Mouse (Mus musculus) MEL (cell line): Measurements from ENCODE around the gene Faap100. TPM values are rescaled to one million over a fixed set of nuclear protein-coding genes. Genes with fewer than 3 reads are reported as not detected.

ENCODE experiments used
- DNase-seq: peaks from one replicate; pipeline ENCODE4 v3.0.0; 2011; ENCODE audit warnings: low read depth, low spot score
- H3K27ac ChIP-seq: 2 replicates; pipeline ENCODE4 v1.5.1; 2012; ENCODE audit warnings: low read depth, mild to moderate bottlenecking, control low read depth, low read length, moderate library complexity; ENCODE audit not compliant: control insufficient read depth
- H3K27me3 ChIP-seq, 2 experiments: fragments of 150-350 bp in 1 of 2; sonication (generic) in 1 of 2; 2 replicates each; pipeline ENCODE4 v1.6.1; 2012; ENCODE audit warnings: low read length in 2 of 2, mild to moderate bottlenecking in 2 of 2, improper control_type of control experiment in 1 of 2, moderate library complexity in 1 of 2; ENCODE audit not compliant: insufficient read depth in 2 of 2, control insufficient read depth in 1 of 2
- H3K36me3 ChIP-seq, 2 experiments: 2 replicates each; pipeline ENCODE4 v1.6.1; 2012 to 2014; ENCODE audit warnings: low read length in 2 of 2, improper control_type of control experiment in 1 of 2, inconsistent platforms in 1 of 2, mild to moderate bottlenecking in 1 of 2; ENCODE audit not compliant: insufficient read depth in 2 of 2, control insufficient read depth in 1 of 2
- H3K4me1 ChIP-seq, 2 experiments: fragments of 150-350 bp in 1 of 2; sonication (generic) in 1 of 2; 2 replicates each; pipeline ENCODE4 v1.6.1; 2012; ENCODE audit warnings: low read length in 2 of 2, improper control_type of control experiment in 1 of 2, mild to moderate bottlenecking in 1 of 2; ENCODE audit not compliant: insufficient read depth in 2 of 2, control insufficient read depth in 1 of 2
- H3K4me3 ChIP-seq, 2 experiments: fragments of 150-350 bp in 1 of 2; sonication (generic) in 1 of 2; 2 replicates each; pipeline ENCODE4 v1.5.1; 2012; ENCODE audit warnings: low read depth in 2 of 2, low read length in 2 of 2, mild to moderate bottlenecking in 2 of 2, moderate library complexity in 2 of 2, control low read depth in 1 of 2, improper control_type of control experiment in 1 of 2; ENCODE audit not compliant: control insufficient read depth in 1 of 2, insufficient read depth in 1 of 2
- H3K79me2 ChIP-seq: 2 replicates; pipeline ENCODE4 v1.6.1; 2012; ENCODE audit warnings: mild to moderate bottlenecking, low read length, moderate library complexity; ENCODE audit not compliant: control insufficient read depth, poor library complexity, insufficient read depth
- H3K9ac ChIP-seq: 2 replicates; pipeline ENCODE4 v1.6.1; 2012; ENCODE audit warnings: low read depth, mild to moderate bottlenecking, control low read depth, low read length, moderate library complexity; ENCODE audit not compliant: control insufficient read depth, poor library complexity, severe bottlenecking
- H3K9me3 ChIP-seq: fragments of 150-350 bp; sonication (generic); replicated peaks from 2 replicates; pipeline ENCODE4 v1.6.1; 2012; ENCODE audit warnings: mild to moderate bottlenecking, low read length, improper control_type of control experiment, moderate library complexity; ENCODE audit not compliant: insufficient read depth
- BHLHE40 ChIP-seq: IDR thresholded peaks from 2 replicates; pipeline ENCODE4 v1.6.1; 2012; ENCODE audit warnings: low read depth, mild to moderate bottlenecking, inconsistent platforms, low read length, improper control_type of control experiment, borderline replicate concordance
- CHD1 ChIP-seq: IDR thresholded peaks from 2 replicates; pipeline ENCODE4 v1.6.1; 2012; ENCODE audit warnings: low read depth, mild to moderate bottlenecking, inconsistent platforms, low read length, improper control_type of control experiment
- CHD2 ChIP-seq: IDR thresholded peaks from 2 replicates; pipeline ENCODE4 v1.6.1; 2011; ENCODE audit warnings: low read length, improper control_type of control experiment
- CTCF ChIP-seq, 3 experiments: IDR thresholded peaks in 2 of 3; conservative IDR thresholded peaks in 1 of 3; 2 replicates each; pipeline ENCODE4 v1.5.1; 2011 to 2012; ENCODE audit warnings: low read length in 3 of 3, low read depth in 2 of 3, mild to moderate bottlenecking in 2 of 3, improper control_type of control experiment in 1 of 3, inconsistent platforms in 1 of 3, mixed read lengths in 1 of 3, moderate library complexity in 1 of 3; ENCODE audit not compliant: control insufficient read depth in 1 of 3, insufficient read depth in 1 of 3, poor library complexity in 1 of 3, severe bottlenecking in 1 of 3
- E2F4 ChIP-seq: IDR thresholded peaks from 2 replicates; pipeline ENCODE4 v1.6.1; 2011; ENCODE audit warnings: low read depth, low read length, improper control_type of control experiment, borderline replicate concordance
- ELF1 ChIP-seq: IDR thresholded peaks from 2 replicates; pipeline ENCODE4 v1.6.1; 2014; ENCODE audit warnings: low read depth, mild to moderate bottlenecking, inconsistent platforms, low read length, improper control_type of control experiment, moderate library complexity
- EP300 ChIP-seq, 2 experiments: IDR thresholded peaks; 2 replicates each; pipeline ENCODE4 v1.6.1; 2011; ENCODE audit warnings: improper control_type of control experiment in 2 of 2, low read length in 2 of 2, low read depth in 1 of 2, mild to moderate bottlenecking in 1 of 2
- ETS1 ChIP-seq: IDR thresholded peaks from 2 replicates; pipeline ENCODE4 v1.6.1; 2012; ENCODE audit warnings: low read depth, mild to moderate bottlenecking, inconsistent platforms, low read length, improper control_type of control experiment, moderate library complexity
- GABPA ChIP-seq: IDR thresholded peaks from 2 replicates; pipeline ENCODE4 v1.6.1; 2012; ENCODE audit warnings: low read depth, mild to moderate bottlenecking, inconsistent platforms, low read length, improper control_type of control experiment, moderate library complexity
- HCFC1 ChIP-seq: IDR thresholded peaks from 2 replicates; pipeline ENCODE4 v1.6.1; 2012; ENCODE audit warnings: low read depth, mild to moderate bottlenecking, inconsistent platforms, low read length, improper control_type of control experiment, moderate library complexity
- KAT2A ChIP-seq: conservative IDR thresholded peaks from 2 replicates; pipeline ENCODE4 v1.6.1; 2012; ENCODE audit warnings: low read depth, low read length, improper control_type of control experiment, inconsistent platforms
- MAFK ChIP-seq: IDR thresholded peaks from 2 replicates; pipeline ENCODE4 v1.6.1; 2011; ENCODE audit warnings: low read depth, mild to moderate bottlenecking, low read length, improper control_type of control experiment, borderline replicate concordance
- MAX ChIP-seq: IDR thresholded peaks from 2 replicates; pipeline ENCODE4 v1.6.1; 2011; ENCODE audit warnings: low read length, improper control_type of control experiment
- MAZ ChIP-seq: IDR thresholded peaks from 2 replicates; pipeline ENCODE4 v1.6.1; 2012; ENCODE audit warnings: low read depth, mild to moderate bottlenecking, inconsistent platforms, low read length, improper control_type of control experiment
- MEF2A ChIP-seq: IDR thresholded peaks from 2 replicates; pipeline ENCODE4 v1.6.1; 2014; ENCODE audit warnings: low read depth, mild to moderate bottlenecking, inconsistent platforms, low read length, improper control_type of control experiment; ENCODE audit not compliant: poor library complexity, insufficient replicate concordance, severe bottlenecking; ENCODE audit errors: extremely low read depth
- MXI1 ChIP-seq: IDR thresholded peaks from 2 replicates; pipeline ENCODE4 v1.6.1; 2011; ENCODE audit warnings: mild to moderate bottlenecking, low read depth, low read length, improper control_type of control experiment
- MYB ChIP-seq: IDR thresholded peaks from 2 replicates; pipeline ENCODE4 v1.6.1; 2011; ENCODE audit warnings: mild to moderate bottlenecking, low read depth, low read length, improper control_type of control experiment
- MYC ChIP-seq: IDR thresholded peaks from 2 replicates; pipeline ENCODE4 v1.6.1; 2011; ENCODE audit warnings: low read depth, mild to moderate bottlenecking, low read length, improper control_type of control experiment, moderate library complexity
- NELFE ChIP-seq: IDR thresholded peaks from 2 replicates; pipeline ENCODE4 v1.6.1; 2011; ENCODE audit warnings: low read depth, low read length, improper control_type of control experiment
- NRF1 ChIP-seq: IDR thresholded peaks from 2 replicates; pipeline ENCODE4 v1.6.1; 2014; ENCODE audit warnings: low read depth, mild to moderate bottlenecking, inconsistent platforms, low read length, improper control_type of control experiment, moderate library complexity; ENCODE audit not compliant: poor library complexity, insufficient read depth, severe bottlenecking
- POLR2AphosphoS2 ChIP-seq: IDR thresholded peaks from 2 replicates; pipeline ENCODE4 v1.6.1; 2011; ENCODE audit warnings: low read length, improper control_type of control experiment
- POLR2AphosphoS5 ChIP-seq: IDR thresholded peaks from 2 replicates; pipeline ENCODE4 v1.6.1; 2012; ENCODE audit warnings: low read depth, borderline replicate concordance, mild to moderate bottlenecking, inconsistent platforms, low read length, moderate library complexity, mixed read lengths
- RAD21 ChIP-seq: IDR thresholded peaks from 2 replicates; pipeline ENCODE4 v1.6.1; 2011; ENCODE audit warnings: mild to moderate bottlenecking, low read depth, low read length, improper control_type of control experiment
- RCOR1 ChIP-seq: IDR thresholded peaks from 2 replicates; pipeline ENCODE4 v1.6.1; 2012; ENCODE audit warnings: low read depth, mild to moderate bottlenecking, inconsistent platforms, low read length, improper control_type of control experiment
- SIN3A ChIP-seq: IDR thresholded peaks from 2 replicates; pipeline ENCODE4 v1.6.1; 2012; ENCODE audit warnings: low read length, improper control_type of control experiment, inconsistent platforms
- SMC3 ChIP-seq: IDR thresholded peaks from 2 replicates; pipeline ENCODE4 v1.6.1; 2011; ENCODE audit warnings: low read depth, low read length, improper control_type of control experiment
- TBP ChIP-seq: IDR thresholded peaks from 2 replicates; pipeline ENCODE4 v1.8.0; 2011; ENCODE audit warnings: low read depth, low read length, improper control_type of control experiment
- TCF12 ChIP-seq: IDR thresholded peaks from 2 replicates; pipeline ENCODE4 v1.6.1; 2014; ENCODE audit warnings: low read depth, mild to moderate bottlenecking, inconsistent platforms, low read length, improper control_type of control experiment, moderate library complexity
- UBTF ChIP-seq: IDR thresholded peaks from 2 replicates; pipeline ENCODE4 v1.6.1; 2012; ENCODE audit warnings: low read depth, mild to moderate bottlenecking, inconsistent platforms, low read length, improper control_type of control experiment, moderate library complexity, borderline replicate concordance; ENCODE audit not compliant: insufficient read depth
- USF1 ChIP-seq: IDR thresholded peaks from 2 replicates; pipeline ENCODE4 v1.6.1; 2014; ENCODE audit warnings: low read depth, mild to moderate bottlenecking, inconsistent platforms, low read length, improper control_type of control experiment, moderate library complexity
- USF2 ChIP-seq, 2 experiments: IDR thresholded peaks; 2 replicates each; pipeline ENCODE4 v1.6.1; 2011 to 2012; ENCODE audit warnings: improper control_type of control experiment in 2 of 2, low read length in 2 of 2, borderline replicate concordance in 1 of 2, inconsistent platforms in 1 of 2, low read depth in 1 of 2, mild to moderate bottlenecking in 1 of 2; ENCODE audit not compliant: insufficient read depth in 1 of 2
- ZC3H11A ChIP-seq: IDR thresholded peaks from 2 replicates; pipeline ENCODE4 v1.6.1; 2012; ENCODE audit warnings: low read depth, mild to moderate bottlenecking, inconsistent platforms, low read length, improper control_type of control experiment
- ZMIZ1 ChIP-seq: IDR thresholded peaks from 2 replicates; pipeline ENCODE4 v1.6.1; 2012; ENCODE audit warnings: low read depth, mild to moderate bottlenecking, inconsistent platforms, low read length, improper control_type of control experiment, moderate library complexity
- ZNF384 ChIP-seq: IDR thresholded peaks from 2 replicates; pipeline ENCODE4 v1.6.1; 2012; ENCODE audit warnings: low read depth, mild to moderate bottlenecking, inconsistent platforms, low read length, improper control_type of control experiment
- polyA plus RNA-seq, 2 experiments: library from polyadenylated mRNA; stranded (reverse) in 1 of 2; unstranded in 1 of 2; fragments of >175 nt in 1 of 2; fragments of >200 nt in 1 of 2; gene quantifications; 2 replicates each; pipeline versions ENCODE4 v1.2.1 to v1.2.4; 2012; ENCODE audit warnings: low replicate concordance in 2 of 2, low read depth in 1 of 2; ENCODE audit not compliant: insufficient read length in 2 of 2, insufficient read depth in 1 of 2, missing spikeins in 1 of 2
- total RNA-seq: library from RNA; depleted of rRNA; stranded (reverse); fragments of 300-350 nt; gene quantifications from 2 replicates; pipeline ENCODE4 v1.2.3, GENCODE M21; 2012

Faap100 gene
- total and polyA plus RNA-seq, 3 experiments, result 27.1 to 45.7 TPM; not detected in 1

- TF ChIP-seq ZNF384 (peak; percentile 82), ETS1 (peak; percentile 88), MEF2A (no peak)
Observed at GRCm38 (mm10) chr11:120405867-120406266, 27.3 kb upstream of the Faap100 start (continued).

DNA sequence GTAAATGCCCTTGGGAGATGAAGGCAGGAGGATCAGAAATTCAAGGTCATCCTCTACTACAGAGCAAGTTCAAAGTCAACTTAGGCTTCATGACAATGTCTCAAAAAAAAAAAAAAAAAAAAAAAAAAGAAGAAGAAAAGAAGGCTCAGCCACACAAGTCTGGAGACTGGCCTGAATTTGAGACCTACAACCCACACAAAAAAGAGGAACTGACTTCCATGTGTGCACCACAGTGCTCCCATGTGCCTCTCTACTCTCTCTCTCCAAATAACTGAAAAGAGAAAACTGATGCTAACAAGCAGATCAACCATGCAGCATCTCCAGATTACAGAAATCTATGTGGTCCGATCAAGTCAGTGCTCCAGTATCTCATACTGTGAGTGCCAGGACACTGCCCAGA is 26.2 kb upstream of the Faap100 start:
- no peaks in the 10 kb centered on the region for H3K9me3 ChIP-seq
- H3K4me3 ChIP-seq, result no peak overlapping the region
- no peaks in the 10 kb centered on the region; the same call in none of the 2 replicates for H3K79me2 ChIP-seq
- peak overlapping the region; percentile 28 for H3K9ac ChIP-seq
- H3K27me3 ChIP-seq, result no peaks in the 10 kb centered on the region
- peak; percentile 93 for DNase-seq
- H3K27ac ChIP-seq, result peak overlapping the region; percentile 88
- H3K36me3 ChIP-seq, result peaks cover 33 to 46% of the 10 kb centered on the region in 2 experiments
- peaks cover 27 to 36% of the 10 kb centered on the region in 2 experiments for H3K4me1 ChIP-seq
- TF ChIP-seq SMC3, result no peak
- no peak for TF ChIP-seq KAT2A
- TF ChIP-seq BHLHE40, result no peak; the same call in 1 of the 2 replicates
- no peak for TF ChIP-seq MEF2A
- no peak for TF ChIP-seq CTCF (IDR thresholded peaks at IDR 0.05 in 2 of 3, conservative IDR thresholded peaks at IDR 0.05 in 1 of 3; ENCODE audit: control insufficient read depth in 1 of 3, insufficient read depth in 1 of 3, low read depth in 2 of 3, low read length in 3 of 3, poor library complexity in 1 of 3, severe bottlenecking in 1 of 3)
- TF ChIP-seq MXI1, result peak; percentile 98
- TF ChIP-seq MYB, result peak; percentile 63; the same call in 1 of the 2 replicates
- TF ChIP-seq POLR2AphosphoS5, result no peak
- peak; percentile 45; the same call in 1 of the 2 replicates for TF ChIP-seq HCFC1
- TF ChIP-seq CHD1, result no peak
- no peak for TF ChIP-seq NRF1
- TF ChIP-seq ZMIZ1, result no peak
- TF ChIP-seq GABPA, result no peak
- peak; percentile 52; the same call in 1 of the 2 replicates for TF ChIP-seq TBP
- TF ChIP-seq CHD2, result no peak
- TF ChIP-seq RAD21, result no peak
- peak; percentile 100 for TF ChIP-seq MYC
- peak; percentile 81 for TF ChIP-seq EP300 (IDR thresholded peaks at IDR 0.05; ENCODE audit: low read depth in 1 of 2, low read length in 2 of 2)
- TF ChIP-seq NELFE, result no peak
- TF ChIP-seq SIN3A, result peak; percentile 96
- no peak for TF ChIP-seq MAZ
- no peak for TF ChIP-seq UBTF
- TF ChIP-seq ZC3H11A, result no peak
- peak; percentile 19; the same call in 1 of the 2 replicates for TF ChIP-seq USF1
- no peak for TF ChIP-seq ELF1
- no peak for TF ChIP-seq E2F4
- peak; percentile 65 for TF ChIP-seq RCOR1
- no peak for TF ChIP-seq POLR2AphosphoS2
- TF ChIP-seq MAFK, result no peak
- TF ChIP-seq ETS1, result peak; percentile 78; the same call in 1 of the 2 replicates
- no peak for TF ChIP-seq USF2 (IDR thresholded peaks at IDR 0.05; ENCODE audit: borderline replicate concordance in 1 of 2, insufficient read depth in 1 of 2, low read depth in 1 of 2, low read length in 2 of 2)
- TF ChIP-seq TCF12, result peak; percentile 65
- TF ChIP-seq MAX, result peak; percentile 96
- peak; percentile 100 for TF ChIP-seq ZNF384
